Mouse (Mus musculus): ENCODE measurements around the gene Dnaja4.
"Not testable (repeated sequence)": the region's sequence is repeated elsewhere in the genome, so short reads cannot be mapped to it uniquely, and the experiment has no call there.

Gene Dnaja4

GRCm38 (mm10) chr9:54689446-54689845, 9.2 kb upstream of the Dnaja4 start:
- Histone ChIP-seq H3K4me3 (replicated peaks; ENCODE audit: low read length) (no peak overlapping the region), H3K36me3 (ENCODE audit: insufficient read depth, low read length) (no peaks in the 10 kb centered on the region), H3K27me3 (ENCODE audit: insufficient read depth, low read length) (peaks cover 52% of the 10 kb centered on the region), H3K4me1 (replicated peaks; ENCODE audit: low read depth, low read length) (peaks cover 4% of the 10 kb centered on the region; the same call in 1 of the 2 replicates), H3K9me3 (ENCODE audit: low read length) (no peaks in the 10 kb centered on the region)
- TF ChIP-seq CTCF (conservative IDR thresholded peaks at IDR 0.05; ENCODE audit: low read length), result no peak

- H3K36me3 ChIP-seq (ENCODE audit: insufficient read depth, low read length); H3K9me3 ChIP-seq (ENCODE audit: low read length); H3K4me3 ChIP-seq (replicated peaks; ENCODE audit: low read length); H3K4me1 ChIP-seq (replicated peaks; ENCODE audit: low read depth, low read length): not testable (repeated sequence)
- H3K27me3 ChIP-seq (ENCODE audit: insufficient read depth, low read length), result peaks cover 54% of the 10 kb centered on the region
Observed at GRCm38 (mm10) chr9:54690697-54691096, 8.0 kb upstream of the Dnaja4 start.

- Histone ChIP-seq H3K27me3 (ENCODE audit: insufficient read depth, low read length) (peaks cover 58% of the 10 kb centered on the region), H3K4me3 (replicated peaks; ENCODE audit: low read length) (peak overlapping the region; percentile 26; the same call in 1 of the 2 replicates)
- not testable (repeated sequence) for H3K36me3 ChIP-seq (ENCODE audit: insufficient read depth, low read length); H3K4me1 ChIP-seq (replicated peaks; ENCODE audit: low read depth, low read length); H3K9me3 ChIP-seq (ENCODE audit: low read length)
Observed at GRCm38 (mm10) chr9:54691241-54691805, 7.3 kb upstream of the Dnaja4 start.

GRCm38 (mm10) chr9:54699087-54699344, 343 bp downstream of the Dnaja4 start:
- peaks cover 16% of the 10 kb centered on the region for H3K4me1 ChIP-seq (replicated peaks; ENCODE audit: low read depth, low read length)
- H3K27me3 ChIP-seq (ENCODE audit: insufficient read depth, low read length), result peaks cover 95% of the 10 kb centered on the region
- TF ChIP-seq CTCF (conservative IDR thresholded peaks at IDR 0.05; ENCODE audit: low read length) (no peak), NANOG (IDR thresholded peaks at IDR 0.05; ENCODE audit: borderline replicate concordance, low read length) (no peak), POU5F1 (IDR thresholded peaks at IDR 0.05; ENCODE audit: borderline replicate concordance, low read length) (no peak)
- peak overlapping the region; percentile 79 for H3K4me3 ChIP-seq (replicated peaks; ENCODE audit: low read length)
- no peaks in the 10 kb centered on the region for H3K36me3 ChIP-seq (ENCODE audit: insufficient read depth, low read length)
- no peaks in the 10 kb centered on the region for H3K9me3 ChIP-seq (ENCODE audit: low read length)

- Histone ChIP-seq H3K27me3 (ENCODE audit: insufficient read depth, low read length) (peaks cover 94% of the 10 kb centered on the region), H3K4me1 (replicated peaks; ENCODE audit: low read depth, low read length) (peaks cover 16% of the 10 kb centered on the region), H3K9me3 (ENCODE audit: low read length) (no peaks in the 10 kb centered on the region), H3K4me3 (replicated peaks; ENCODE audit: low read length) (peak overlapping the region; percentile 79), H3K36me3 (ENCODE audit: insufficient read depth, low read length) (no peaks in the 10 kb centered on the region)
- TF ChIP-seq POU5F1 (IDR thresholded peaks at IDR 0.05; ENCODE audit: borderline replicate concordance, low read length) (no peak), NANOG (IDR thresholded peaks at IDR 0.05; ENCODE audit: borderline replicate concordance, low read length) (no peak), CTCF (conservative IDR thresholded peaks at IDR 0.05; ENCODE audit: low read length) (no peak)
Observed at GRCm38 (mm10) chr9:54699345-54700173, 886 bp downstream of the Dnaja4 start.

GRCm38 (mm10) chr9:54700174-54700475, 1.5 kb downstream of the Dnaja4 start:
- peaks cover 94% of the 10 kb centered on the region for H3K27me3 ChIP-seq (ENCODE audit: insufficient read depth, low read length)
- H3K9me3 ChIP-seq (ENCODE audit: low read length), result no peaks in the 10 kb centered on the region
- peaks cover 11% of the 10 kb centered on the region for H3K4me1 ChIP-seq (replicated peaks; ENCODE audit: low read depth, low read length)
- TF ChIP-seq CTCF (conservative IDR thresholded peaks at IDR 0.05; ENCODE audit: low read length) (no peak), NANOG (IDR thresholded peaks at IDR 0.05; ENCODE audit: borderline replicate concordance, low read length) (no peak), POU5F1 (IDR thresholded peaks at IDR 0.05; ENCODE audit: borderline replicate concordance, low read length) (no peak)
- no peaks in the 10 kb centered on the region for H3K36me3 ChIP-seq (ENCODE audit: insufficient read depth, low read length)
- H3K4me3 ChIP-seq (replicated peaks; ENCODE audit: low read length), result peak overlapping the region; percentile 79

GRCm38 (mm10) chr9:54700746-54701145, 2.1 kb downstream of the Dnaja4 start:
- H3K9me3 ChIP-seq (ENCODE audit: low read length), result no peaks in the 10 kb centered on the region
- peaks cover 92% of the 10 kb centered on the region for H3K27me3 ChIP-seq (ENCODE audit: insufficient read depth, low read length)
- no peaks in the 10 kb centered on the region for H3K36me3 ChIP-seq (ENCODE audit: insufficient read depth, low read length)
- TF ChIP-seq CTCF (conservative IDR thresholded peaks at IDR 0.05; ENCODE audit: low read length), result no peak
- TF ChIP-seq NANOG (IDR thresholded peaks at IDR 0.05; ENCODE audit: borderline replicate concordance, low read length), result no peak
- no peak for TF ChIP-seq POU5F1 (IDR thresholded peaks at IDR 0.05; ENCODE audit: borderline replicate concordance, low read length)
- peaks cover 10% of the 10 kb centered on the region for H3K4me1 ChIP-seq (replicated peaks; ENCODE audit: low read depth, low read length)
- no peak overlapping the region for H3K4me3 ChIP-seq (replicated peaks; ENCODE audit: low read length)

GRCm38 (mm10) chr9:54702581-54702980, 3.9 kb downstream of the Dnaja4 start:
- TF ChIP-seq CTCF (conservative IDR thresholded peaks at IDR 0.05; ENCODE audit: low read length), result no peak
- TF ChIP-seq POU5F1 (IDR thresholded peaks at IDR 0.05; ENCODE audit: borderline replicate concordance, low read length), result no peak
- no peak for TF ChIP-seq NANOG (IDR thresholded peaks at IDR 0.05; ENCODE audit: borderline replicate concordance, low read length)
- Histone ChIP-seq H3K4me1 (replicated peaks; ENCODE audit: low read depth, low read length) (peaks cover 10% of the 10 kb centered on the region), H3K27me3 (ENCODE audit: insufficient read depth, low read length) (peaks cover 77% of the 10 kb centered on the region), H3K4me3 (replicated peaks; ENCODE audit: low read length) (no peak overlapping the region), H3K9me3 (ENCODE audit: low read length) (no peaks in the 10 kb centered on the region), H3K36me3 (ENCODE audit: insufficient read depth, low read length) (no peaks in the 10 kb centered on the region)

GRCm38 (mm10) chr9:54704361-54704760, 5.7 kb downstream of the Dnaja4 start:
- no peaks in the 10 kb centered on the region for H3K9me3 ChIP-seq (ENCODE audit: low read length)

More at GRCm38 (mm10) chr9:54704361-54704760, 5.7 kb downstream of the Dnaja4 start:
- H3K27me3 ChIP-seq (ENCODE audit: insufficient read depth, low read length), result peaks cover 66% of the 10 kb centered on the region
- H3K4me3 ChIP-seq (replicated peaks; ENCODE audit: low read length), result no peak overlapping the region
- no peaks in the 10 kb centered on the region for H3K36me3 ChIP-seq (ENCODE audit: insufficient read depth, low read length)
- TF ChIP-seq NANOG (IDR thresholded peaks at IDR 0.05; ENCODE audit: borderline replicate concordance, low read length) (no peak), CTCF (conservative IDR thresholded peaks at IDR 0.05; ENCODE audit: low read length) (no peak), POU5F1 (IDR thresholded peaks at IDR 0.05; ENCODE audit: borderline replicate concordance, low read length) (no peak)
- peaks cover 11% of the 10 kb centered on the region for H3K4me1 ChIP-seq (replicated peaks; ENCODE audit: low read depth, low read length)
